Mouse (Mus musculus) C2C12 (cell line): ENCODE measurements around the gene Psmd2.

Experiments used
- CEBPB ChIP-seq: IDR thresholded peaks from one replicate; pipeline ENCODE4 v1.6.1; 2011; ENCODE audit warnings: low read depth, mild to moderate bottlenecking, control low read depth, moderate library complexity
- CTCF ChIP-seq: IDR thresholded peaks from one replicate; pipeline ENCODE4 v1.5.1; 2011; ENCODE audit not compliant: control insufficient read depth, insufficient read depth, insufficient read length
- MYOD1 ChIP-seq: IDR thresholded peaks from one replicate; pipeline ENCODE4 v1.6.1; 2011; ENCODE audit warnings: low read depth; ENCODE audit not compliant: control insufficient read depth, insufficient read length
- MYOG ChIP-seq: IDR thresholded peaks from one replicate; pipeline ENCODE4 v1.6.1; 2011; ENCODE audit not compliant: control insufficient read depth, insufficient read length; ENCODE audit errors: extremely low read depth
- USF1 ChIP-seq: IDR thresholded peaks from one replicate; pipeline ENCODE4 v1.6.1; 2011; ENCODE audit warnings: low read depth, mild to moderate bottlenecking, control low read depth, moderate library complexity

DNA sequence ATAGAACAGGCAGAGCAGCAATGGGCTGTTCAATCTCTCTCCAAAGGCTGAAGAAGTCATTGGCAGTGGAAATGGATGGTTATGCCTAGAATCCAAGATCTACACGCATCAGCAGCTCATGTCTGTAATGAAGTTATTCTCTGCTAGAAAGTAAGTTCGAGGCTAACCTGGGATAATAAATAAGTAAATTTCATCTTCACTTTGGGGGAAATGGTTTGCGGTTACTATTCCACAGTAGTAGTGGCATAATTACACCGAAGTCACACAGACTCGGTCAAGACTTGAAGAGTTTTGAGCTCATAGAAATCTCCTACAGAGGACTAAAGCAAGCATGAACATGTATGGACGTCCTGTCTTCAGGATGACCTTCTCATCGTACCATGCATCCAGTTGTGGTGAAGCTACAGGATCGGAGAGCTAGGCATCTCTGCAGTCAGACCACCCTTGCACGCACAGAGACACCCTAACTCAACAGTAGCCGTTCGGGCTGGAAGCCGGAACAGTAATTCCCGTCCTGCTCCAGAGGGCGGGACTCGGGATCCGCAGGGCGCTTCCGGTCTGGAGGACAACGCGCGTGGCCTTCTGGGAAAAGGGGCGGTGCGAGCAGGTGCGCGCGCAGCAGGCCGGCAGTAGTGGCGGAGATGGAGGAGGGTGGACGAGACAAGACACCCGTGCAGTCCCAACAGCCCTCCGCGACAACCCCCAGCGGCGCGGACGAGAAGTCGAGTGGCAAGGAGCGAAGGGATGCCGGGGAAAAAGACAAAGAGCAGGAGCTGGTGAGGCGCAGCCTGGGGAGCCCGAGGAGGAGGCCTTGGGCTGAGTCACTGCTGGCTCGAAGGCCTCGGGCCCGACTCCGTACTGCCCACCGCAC is at the start of gene Psmd2:
- no peak for TF ChIP-seq MYOG
- TF ChIP-seq CTCF: no peak
- no peak for TF ChIP-seq USF1
- TF ChIP-seq MYOD1: no peak
- no peak for TF ChIP-seq CEBPB
